Mouse (Mus musculus) cerebellum, postnatal 36 days (tissue): ENCODE data around the gene Lrp6.

Source experiments
- DNase-seq, 2 experiments: peaks; one replicate each; pipeline ENCODE4 v3.0.0; 2021 to 2022; ENCODE audit warnings: mixed read lengths in 2 of 2

Gene Lrp6

DNA sequence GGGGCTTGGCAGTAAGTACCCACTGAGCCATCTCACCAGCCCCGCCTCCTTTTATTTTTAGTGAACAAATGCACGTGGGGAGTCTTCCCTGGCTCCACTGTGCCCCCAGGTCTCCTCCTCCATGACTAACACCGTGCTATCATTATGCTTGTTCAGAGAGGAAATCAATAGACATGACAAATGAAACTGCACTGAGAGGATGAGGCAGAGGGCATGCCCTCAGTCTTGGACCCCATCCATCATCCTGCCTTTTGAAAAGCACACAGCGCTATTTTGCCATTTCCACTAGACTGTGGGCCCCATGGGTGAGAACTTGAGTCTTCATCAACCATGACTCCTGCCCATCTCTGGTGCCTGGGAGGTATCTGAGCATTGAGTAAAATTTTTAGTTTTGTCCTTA lies 135.2 kb downstream of the Lrp6 start:
- no peak for DNase-seq

- no peak for DNase-seq
Measured at GRCm38 (mm10) chr6:134430161-134430799, 136.5 kb downstream of the Lrp6 start.

DNA sequence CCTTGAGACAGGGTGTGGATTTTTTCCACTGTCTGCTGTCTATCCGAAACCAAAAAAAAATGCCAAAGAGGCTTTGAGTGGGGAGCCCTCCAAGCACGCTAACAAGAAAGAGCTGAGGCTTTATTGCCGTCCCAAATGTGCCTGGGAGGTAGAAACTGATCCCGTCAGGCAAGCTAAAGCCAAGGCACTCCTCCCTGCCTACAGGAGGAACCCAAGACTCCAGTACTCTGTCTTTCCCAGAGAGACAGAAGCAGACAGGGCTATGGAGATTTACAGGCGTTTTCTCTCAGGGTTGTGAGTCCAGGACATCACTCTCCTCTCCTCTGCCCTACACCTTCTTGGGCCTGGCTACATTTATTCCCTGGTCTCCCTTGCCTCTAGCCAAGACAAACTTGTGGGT lies 138.3 kb downstream of the Lrp6 start:
- no peak for DNase-seq

DNA sequence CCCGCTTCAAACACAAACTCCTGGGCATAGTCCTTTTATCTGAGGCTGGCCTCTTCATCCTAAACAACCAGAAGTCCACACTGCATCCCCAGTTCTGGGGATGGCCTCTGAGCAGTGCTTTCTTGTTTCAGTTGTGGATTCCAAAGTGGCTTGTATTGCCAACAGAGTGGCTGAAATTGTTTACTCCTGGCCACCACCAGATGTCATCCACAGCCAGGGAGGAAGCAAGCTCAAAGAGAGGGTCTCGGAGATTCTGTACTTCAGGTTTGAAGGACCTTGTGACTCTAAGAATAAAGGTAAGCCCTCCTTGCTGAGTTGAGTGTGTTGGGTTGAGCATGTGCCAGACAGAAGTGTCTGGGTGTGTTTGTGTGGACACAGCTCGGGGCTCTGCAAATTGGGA lies 139.6 kb downstream of the Lrp6 start:
- DNase-seq, result no peak

DNA sequence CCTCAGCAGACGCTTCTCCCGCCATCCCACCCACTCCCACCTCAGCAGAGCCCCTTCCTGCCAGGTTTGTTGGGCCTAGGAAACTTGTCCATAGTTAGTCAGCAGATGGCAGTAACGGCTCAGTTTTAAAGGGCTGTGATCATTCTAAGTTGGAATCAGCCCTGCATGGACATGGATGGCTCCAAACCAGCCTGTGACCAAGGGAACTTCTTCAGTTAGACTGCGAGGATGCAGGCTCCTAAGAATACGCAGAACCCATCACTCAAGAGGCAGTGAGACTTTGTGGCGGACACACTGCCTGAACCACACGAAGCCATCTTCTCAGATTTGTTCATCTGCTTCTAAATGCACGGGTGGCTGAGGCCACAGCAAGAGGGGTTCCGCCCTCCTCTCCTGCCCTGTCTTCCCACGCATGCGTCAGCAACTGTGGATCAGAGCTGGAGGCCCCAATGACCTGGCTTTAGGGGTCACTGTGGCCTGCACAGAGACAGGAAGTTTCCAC lies 141.5 kb downstream of the Lrp6 start:
- DNase-seq, result peak; percentile 53 to 70

- no peak for DNase-seq
Measured at GRCm38 (mm10) chr6:134421921-134422320, 144.8 kb downstream of the Lrp6 start.

DNA sequence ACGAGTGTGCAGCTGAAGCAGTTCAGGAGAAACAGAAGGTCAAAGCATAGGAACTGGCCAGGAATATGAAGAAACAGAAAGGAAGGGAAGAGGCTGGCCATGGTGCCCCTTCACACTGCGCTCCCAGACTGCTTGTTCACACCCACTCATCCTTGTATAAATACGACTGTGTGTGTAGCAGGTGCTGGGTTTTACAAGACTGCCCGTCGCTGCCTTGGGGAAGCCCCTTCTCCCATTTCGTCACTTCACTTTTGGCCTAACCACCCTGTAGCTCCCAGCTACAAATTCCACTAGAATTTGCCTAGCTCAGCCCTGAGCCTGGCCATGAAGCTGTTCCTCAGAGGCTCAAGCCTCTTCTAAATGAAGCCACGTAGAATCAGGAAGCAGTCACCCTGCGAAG lies 146.4 kb downstream of the Lrp6 start:
- no peak for DNase-seq

DNA sequence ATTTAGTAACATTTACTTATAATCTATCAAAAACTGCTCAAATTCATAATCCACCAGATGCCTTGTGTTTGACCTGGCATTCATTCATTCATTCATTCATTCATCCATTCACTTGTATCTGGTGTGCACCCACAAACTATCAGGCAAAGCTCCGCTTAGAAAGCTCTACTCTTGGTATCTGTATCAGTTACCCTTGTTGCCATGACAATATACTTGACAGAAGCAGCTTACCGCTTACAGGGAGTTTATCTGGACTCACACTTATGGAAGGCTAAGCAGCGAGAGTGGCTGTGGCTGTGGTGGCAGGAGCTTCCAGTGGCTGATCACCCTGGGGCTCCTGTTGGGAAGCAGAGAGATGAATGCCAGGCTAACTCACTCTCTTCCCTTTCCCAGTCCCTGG lies 148.9 kb downstream of the Lrp6 start:
- DNase-seq, result no peak

DNA sequence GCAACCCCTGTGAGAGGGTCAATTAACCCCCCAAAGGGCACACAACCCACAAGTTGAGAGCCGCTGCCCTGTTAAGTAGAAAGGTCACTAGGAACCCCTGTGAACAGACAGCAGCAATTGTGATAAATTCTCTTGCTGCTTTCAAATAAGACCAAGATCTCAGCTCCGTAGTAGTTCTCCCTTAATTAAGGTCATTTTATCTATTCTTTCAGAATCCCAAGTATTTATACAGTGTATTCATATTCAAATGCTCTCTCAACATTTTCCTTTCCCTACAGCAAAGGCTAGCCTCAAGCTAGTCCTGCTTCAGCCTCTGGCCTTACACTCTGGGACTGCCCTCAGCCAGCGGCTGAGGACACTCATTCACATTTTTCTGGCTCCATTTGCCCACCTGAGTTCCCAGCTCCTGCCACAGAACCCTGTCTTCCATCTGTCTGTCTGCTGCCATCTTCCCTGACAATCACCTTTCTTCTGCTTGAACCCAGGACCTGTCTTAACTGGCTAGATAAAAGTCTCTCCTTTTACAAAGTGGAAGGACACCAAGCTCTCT lies 150.1 kb downstream of the Lrp6 start:
- no peak for DNase-seq

DNA sequence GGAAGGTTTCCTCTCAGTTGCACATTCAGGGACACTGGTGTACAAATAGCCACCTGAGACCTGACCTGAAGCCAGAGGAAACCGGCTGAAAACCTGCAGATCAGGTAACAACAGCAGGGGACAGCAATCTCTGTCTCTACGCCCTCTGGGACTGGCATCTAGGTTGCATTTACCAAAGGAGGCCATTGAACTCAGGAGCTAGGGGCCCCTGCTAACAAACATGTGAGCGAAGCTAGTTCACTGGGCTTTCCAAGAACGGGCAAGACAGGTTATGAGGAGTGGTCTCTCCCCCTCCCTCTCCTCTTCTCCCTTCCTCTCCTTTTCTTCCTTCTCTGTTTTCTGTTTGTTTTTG lies 152.3 kb downstream of the Lrp6 start:
- no peak for DNase-seq

DNA sequence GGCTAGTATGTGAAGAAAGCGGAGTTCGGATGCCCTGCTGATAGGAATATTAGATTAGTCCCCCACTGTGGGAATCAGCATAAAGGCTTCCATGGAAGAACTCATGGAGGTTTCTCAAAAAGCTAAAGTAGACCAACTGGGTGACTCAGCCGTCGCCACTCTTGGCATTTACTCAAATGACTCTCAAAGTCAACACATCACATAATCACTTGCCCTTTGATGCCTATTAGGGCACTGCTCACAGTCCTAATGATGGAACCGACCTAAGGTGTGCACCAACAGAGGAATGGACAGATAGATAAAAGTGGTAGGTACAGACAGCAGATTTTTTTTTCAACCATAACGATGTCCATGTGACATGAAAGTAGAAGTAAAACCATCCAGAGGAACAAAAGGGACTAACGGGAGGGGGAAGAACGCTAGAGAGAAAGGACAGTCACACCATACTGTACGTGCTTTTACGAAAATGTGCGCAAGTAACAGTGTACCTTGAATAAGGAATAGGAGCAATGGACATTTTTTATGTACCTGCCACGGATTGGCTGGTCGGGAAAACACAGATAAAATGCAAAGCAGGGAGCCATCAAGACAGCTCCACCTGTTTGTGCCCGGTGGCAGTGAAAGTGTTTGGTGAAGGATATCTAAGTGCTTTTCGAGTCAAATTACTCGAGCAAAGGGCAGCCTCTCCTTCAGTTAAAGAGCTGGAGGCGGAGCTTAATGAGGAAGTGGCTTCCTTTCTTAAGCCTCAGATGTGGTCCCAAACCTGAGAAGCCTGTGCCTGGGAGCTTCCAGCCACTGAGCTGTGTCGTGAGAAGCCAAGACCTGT lies 152.8 kb downstream of the Lrp6 start:
- no peak for DNase-seq

GRCm38 (mm10) chr6:134407226-134407625 lies 159.5 kb downstream of the Lrp6 start:
- no peak for DNase-seq

DNA sequence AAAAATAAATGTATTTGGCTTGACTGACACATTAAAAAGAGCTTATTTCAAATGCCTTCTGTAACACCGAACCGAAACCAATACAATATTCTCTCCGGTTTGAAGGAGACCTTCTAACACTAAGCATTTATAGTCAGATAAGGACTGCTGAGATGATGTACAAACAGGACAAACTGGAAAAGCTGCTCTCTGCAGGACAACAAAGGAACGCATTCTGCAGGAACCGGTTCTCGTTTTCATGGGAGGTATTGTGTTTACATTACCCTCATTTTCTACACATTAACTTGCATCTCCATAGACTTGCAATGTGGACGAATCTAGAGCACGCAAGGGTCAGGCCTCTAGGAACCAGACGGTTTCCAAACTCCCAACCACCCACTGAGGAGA lies 163.1 kb downstream of the Lrp6 start:
- no peak for DNase-seq

- peak; percentile 16 to 18 for DNase-seq
Measured at GRCm38 (mm10) chr6:134402914-134403683, 163.7 kb downstream of the Lrp6 start.
